Mouse (Mus musculus): Measurements from ENCODE around the gene Mapk6. TPM values are rescaled to one million over a fixed set of nuclear protein-coding genes. Genes with fewer than 3 reads are reported as not detected.
"Not testable (repeated sequence)": the region's sequence is repeated elsewhere in the genome, so short reads cannot be mapped to it uniquely, and the experiment has no call there.

Mapk6 gene
- total RNA-seq (2021): 10 to 100 TPM; 70.5 to 71.3 TPM
- long read RNA-seq, experiment 1, full-length matches to known transcripts: 36 of 62 reads
- long read RNA-seq, experiment 1, partial matches to known transcripts: 22 of 62 reads
- long read RNA-seq, experiment 1, other reads (novel, unspliced or antisense): 4 of 62 reads
- long read RNA-seq, experiment 2, full-length matches to known transcripts: 43 of 58 reads
- long read RNA-seq, experiment 2, partial matches to known transcripts: 7 of 58 reads
- long read RNA-seq, experiment 2, other reads (novel, unspliced or antisense): 8 of 58 reads

DNA sequence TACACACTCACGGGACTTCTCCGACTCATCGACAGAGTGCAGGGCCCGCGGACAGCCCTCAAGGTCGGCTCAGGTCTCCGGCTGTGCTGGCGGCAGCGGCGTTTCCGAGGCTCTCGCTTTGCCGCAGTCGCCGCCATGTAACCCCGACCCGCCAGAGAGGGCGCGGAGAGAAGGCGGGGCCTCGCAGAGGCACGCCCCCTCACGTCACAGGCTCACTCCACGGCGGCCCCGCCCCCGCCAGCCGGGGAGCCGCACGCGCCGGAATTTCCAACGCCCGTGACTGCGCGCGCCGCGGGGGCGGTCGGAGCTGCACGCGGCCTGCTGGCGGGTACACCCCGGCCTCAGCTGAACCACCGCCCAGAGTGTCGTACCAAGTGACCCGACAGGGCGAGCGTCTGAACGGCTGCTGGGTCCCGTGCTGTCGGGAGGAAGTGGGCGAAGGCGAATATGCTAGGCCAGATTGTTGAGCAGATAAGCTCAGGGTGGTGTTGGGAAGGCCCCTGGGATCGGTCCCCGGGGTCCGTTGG is at the start of gene Mapk6:
Gene Mapk6, minus strand, starts transcription at position 154 of the 527 bp plus-strand sequence.
- H3K4me3 ChIP-seq: peak within 1 kb of the TSS; percentile 78
- intact Hi-C loops (cut with DNase I): loop anchor here (1.0 to 2.0 kb wide), 3 partner anchors 25 to 96 kb away; partner anchors contain the start of gene Leo1
- no peak; the same call in none of the 2 replicates for TF ChIP-seq CTCF (IDR thresholded peaks at IDR 0.05)
- peak; percentile 98 for DNase-seq (ENCODE audit: extremely low spot score in 1 of 2, low spot score in 2 of 2)
- H3K27ac ChIP-seq: peak within 1 kb of the TSS; percentile 98

DNA sequence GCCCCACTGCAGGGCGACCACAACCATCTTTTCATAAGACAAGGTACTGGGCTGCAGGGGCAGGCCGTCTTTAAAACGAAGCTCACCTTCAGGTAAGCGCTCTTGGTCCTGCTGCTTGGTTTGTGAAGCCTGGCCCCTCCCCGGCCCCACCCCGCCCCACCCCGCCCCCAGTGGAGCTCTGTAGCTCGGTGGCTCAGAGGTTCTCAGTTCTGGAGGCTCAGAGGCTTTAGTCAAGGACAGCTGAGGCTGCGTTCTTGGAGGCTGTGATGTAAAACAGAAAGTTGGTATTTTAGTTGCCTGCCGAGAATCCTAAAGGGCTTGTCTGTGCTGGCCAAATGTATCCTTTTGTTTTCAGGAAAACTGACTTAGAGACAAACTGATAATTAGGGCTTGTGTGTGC is 45.9 kb upstream of the Mapk6 start:
- intact Hi-C loops (cut with DNase I): loop anchor here (5.0 kb wide), 1 partner anchor 127 kb away; no protein-coding TSS in a partner anchor
- TF ChIP-seq CTCF (IDR thresholded peaks at IDR 0.05): no peak
- Histone ChIP-seq H3K27ac (no peak overlapping the region), H3K4me3 (no peak overlapping the region)
- no peak for DNase-seq (ENCODE audit: extremely low spot score in 1 of 2, low spot score in 2 of 2)

- Histone ChIP-seq H3K4me3 (no peak overlapping the region), H3K27ac (no peak overlapping the region)
- no peak for DNase-seq (ENCODE audit: extremely low spot score in 1 of 2, low spot score in 2 of 2)
- intact Hi-C loops (cut with DNase I): no loop called here
- TF ChIP-seq CTCF (IDR thresholded peaks at IDR 0.05): no peak
Measured at GRCm38 (mm10) chr9:75453994-75454393, 44.2 kb upstream of the Mapk6 start.

GRCm38 (mm10) chr9:75448021-75448420 is 38.2 kb upstream of the Mapk6 start:
- Histone ChIP-seq H3K27ac (no peak overlapping the region), H3K4me3 (no peak overlapping the region)
- no peak for DNase-seq (ENCODE audit: extremely low spot score in 1 of 2, low spot score in 2 of 2)
- no peak for TF ChIP-seq CTCF (IDR thresholded peaks at IDR 0.05)
- intact Hi-C loops (cut with DNase I): loop anchor here (10.0 kb wide), 1 partner anchor 413 kb away; the partner anchor contains the start of gene Arpp19

DNA sequence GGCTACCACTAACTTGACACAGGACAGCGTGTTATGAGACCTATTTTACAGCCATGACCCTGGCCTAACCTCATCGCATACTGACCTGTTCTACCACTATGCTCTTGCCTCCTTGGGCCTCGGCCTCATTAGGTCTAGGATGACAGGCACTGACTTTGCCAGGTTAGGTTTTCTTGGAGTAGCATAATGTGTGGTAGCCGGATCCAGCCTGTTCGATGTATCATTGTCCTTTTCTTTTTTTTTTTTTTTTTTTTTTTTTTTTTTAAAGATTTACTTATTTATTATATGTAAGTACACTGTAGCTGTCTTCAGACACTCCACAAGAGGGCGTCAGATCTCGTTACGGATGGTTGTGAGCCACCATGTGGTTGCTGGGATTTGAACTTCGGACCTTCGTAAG is 36.8 kb upstream of the Mapk6 start:
- H3K4me3 ChIP-seq; H3K27ac ChIP-seq; DNase-seq (ENCODE audit: extremely low spot score in 1 of 2, low spot score in 2 of 2): not testable (repeated sequence)
- intact Hi-C loops (cut with DNase I): loop anchor here (10.0 kb wide), 1 partner anchor 412 kb away; the partner anchor contains the start of gene Arpp19

GRCm38 (mm10) chr9:75444981-75445380 is 35.2 kb upstream of the Mapk6 start:
- Histone ChIP-seq H3K4me3 (no peak overlapping the region), H3K27ac (no peak overlapping the region)
- DNase-seq (ENCODE audit: extremely low spot score in 1 of 2, low spot score in 2 of 2): no peak
- TF ChIP-seq CTCF (IDR thresholded peaks at IDR 0.05): no peak
- intact Hi-C loops (cut with DNase I): loop anchor here (10.0 kb wide), 1 partner anchor 410 kb away; the partner anchor contains the start of gene Arpp19

DNA sequence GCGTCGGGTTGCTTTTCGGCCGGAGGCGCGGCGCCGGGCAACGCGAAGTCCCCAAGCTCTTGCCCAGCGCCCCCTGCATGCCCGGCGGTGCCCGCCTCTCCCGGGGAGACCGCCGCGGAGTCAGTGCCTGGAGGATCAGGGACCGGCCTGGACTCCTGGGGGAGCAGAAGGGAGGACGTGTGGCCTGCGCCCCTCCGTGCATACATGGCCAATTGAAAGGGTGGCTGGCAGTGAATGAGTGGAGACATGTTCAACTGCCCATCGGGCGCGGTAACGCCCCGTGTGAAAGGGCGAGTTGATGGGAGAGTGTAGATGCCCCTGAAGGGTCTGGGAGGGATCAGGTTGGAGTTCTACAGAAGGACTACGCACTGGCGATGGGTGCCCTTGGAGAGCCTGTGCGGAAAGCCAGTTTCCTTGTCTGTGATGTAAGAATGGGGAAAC is 31.9 kb upstream of the Mapk6 start:
- Histone ChIP-seq H3K27ac (peak overlapping the region; percentile 92), H3K4me3 (peak overlapping the region; percentile 80)
- peak; percentile 42 for TF ChIP-seq CTCF (IDR thresholded peaks at IDR 0.05)
- DNase-seq (ENCODE audit: extremely low spot score in 1 of 2, low spot score in 2 of 2): no peak
- intact Hi-C loops (cut with DNase I): loop anchor here (1.0 to 10.0 kb wide), 3 partner anchors 32 to 407 kb away; partner anchors contain the start of gene Arpp19

- peak; percentile 86 to 89 for DNase-seq (ENCODE audit: extremely low spot score in 1 of 2, low spot score in 2 of 2)
- intact Hi-C loops (cut with DNase I): loop anchor here (1.0 to 10.0 kb wide), 3 partner anchors 32 to 406 kb away; partner anchors contain the start of gene Arpp19
- Histone ChIP-seq H3K27ac (peak within 1 kb of the TSS; percentile 92), H3K4me3 (peak within 1 kb of the TSS; percentile 80)
- TF ChIP-seq CTCF (IDR thresholded peaks at IDR 0.05): no peak
Measured at GRCm38 (mm10) chr9:75440796-75441666, 31.2 kb upstream of the Mapk6 start, which contains the start of gene Leo1. TSS of gene Leo1 (plus strand) at chr9:75441524.

GRCm38 (mm10) chr9:75437653-75438385 is 28.0 kb upstream of the Mapk6 start:
- DNase-seq (ENCODE audit: extremely low spot score in 1 of 2, low spot score in 2 of 2): no peak
- Histone ChIP-seq H3K27ac (no peak overlapping the region), H3K4me3 (no peak overlapping the region)
- peak; percentile 34 for TF ChIP-seq CTCF (IDR thresholded peaks at IDR 0.05)
- intact Hi-C loops (cut with DNase I): no loop called here

DNA sequence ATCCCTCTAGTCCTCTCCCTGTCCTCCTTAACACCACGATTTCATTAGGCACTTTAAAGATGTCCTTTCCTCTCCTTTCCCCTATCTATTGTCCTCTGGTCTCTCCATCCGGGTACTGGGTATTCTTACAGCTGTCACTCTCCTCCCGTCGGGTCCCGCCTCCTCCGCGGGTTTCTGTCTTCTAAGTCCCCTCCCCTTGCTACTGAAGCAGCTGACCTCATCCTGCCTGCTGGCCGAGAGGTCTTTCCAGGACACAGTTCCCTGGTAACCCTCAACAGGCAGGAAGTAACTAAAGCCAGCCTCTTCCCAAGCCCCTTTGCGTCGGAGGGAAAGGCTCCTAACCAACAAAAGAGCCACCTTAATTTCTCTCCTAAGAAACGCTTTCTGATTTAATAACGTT is 26.1 kb upstream of the Mapk6 start:
- Histone ChIP-seq H3K4me3 (no peak overlapping the region), H3K27ac (peak overlapping the region; percentile 62)
- DNase-seq (ENCODE audit: extremely low spot score in 1 of 2, low spot score in 2 of 2): peak; percentile 19 to 44
- no peak for TF ChIP-seq CTCF (IDR thresholded peaks at IDR 0.05)
- intact Hi-C loops (cut with DNase I): loop anchor here (2.0 kb wide), 1 partner anchor 25 kb away; the partner anchor contains the start of gene Mapk6

- Histone ChIP-seq H3K4me3 (no peak overlapping the region), H3K27ac (no peak overlapping the region)
- TF ChIP-seq CTCF (IDR thresholded peaks at IDR 0.05): no peak
- no peak for DNase-seq (ENCODE audit: extremely low spot score in 1 of 2, low spot score in 2 of 2)
- intact Hi-C loops (cut with DNase I): loop anchor here (2.0 kb wide), 1 partner anchor 24 kb away; the partner anchor contains the start of gene Mapk6
Measured at GRCm38 (mm10) chr9:75435291-75435690, 25.5 kb upstream of the Mapk6 start.
